Mouse (Mus musculus): ENCODE data around the gene Capn1.

Capn1 gene

DNA sequence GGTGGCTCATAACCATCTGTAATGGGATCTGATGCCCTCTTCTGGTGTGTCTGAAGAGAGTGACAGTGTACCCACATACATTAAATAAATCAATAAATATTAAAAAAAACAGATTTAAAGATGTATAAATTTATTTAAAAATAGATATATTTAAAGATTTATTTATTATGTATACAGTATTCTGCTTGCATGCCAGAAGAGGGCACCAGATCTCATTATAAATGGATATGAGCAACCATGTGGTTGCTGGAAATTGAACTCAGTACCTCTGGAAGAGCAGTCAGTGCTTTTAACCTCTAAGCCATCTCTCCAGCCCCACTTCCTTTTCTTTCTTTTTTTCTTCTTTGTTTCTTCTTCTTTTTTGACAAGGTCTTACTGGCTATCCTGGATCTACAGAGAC is 24.3 kb upstream of the Capn1 start:
- no peak for DNase-seq (ENCODE audit: extremely low read depth, low read depth, low spot score)

DNA sequence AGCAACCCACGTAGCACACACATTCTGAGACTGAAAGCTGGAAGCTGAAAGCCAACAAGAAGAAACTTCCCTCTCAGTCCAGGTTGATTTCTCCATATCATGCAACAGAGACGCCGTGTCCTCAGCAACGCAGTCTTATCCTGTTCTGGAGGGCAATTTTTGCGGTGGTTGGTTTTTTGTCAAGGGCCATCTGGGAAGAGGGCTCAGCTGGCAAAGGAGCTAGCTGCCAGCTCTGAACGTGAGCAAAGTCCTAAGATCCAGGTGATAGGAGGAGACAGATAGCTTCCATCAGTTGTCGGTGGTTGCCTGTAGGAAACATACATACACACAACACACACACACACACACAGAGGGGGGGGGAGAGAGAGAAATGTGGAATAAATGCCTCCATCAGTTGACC is 22.6 kb upstream of the Capn1 start:
- no peak for DNase-seq (ENCODE audit: extremely low read depth, low read depth, low spot score)

DNA sequence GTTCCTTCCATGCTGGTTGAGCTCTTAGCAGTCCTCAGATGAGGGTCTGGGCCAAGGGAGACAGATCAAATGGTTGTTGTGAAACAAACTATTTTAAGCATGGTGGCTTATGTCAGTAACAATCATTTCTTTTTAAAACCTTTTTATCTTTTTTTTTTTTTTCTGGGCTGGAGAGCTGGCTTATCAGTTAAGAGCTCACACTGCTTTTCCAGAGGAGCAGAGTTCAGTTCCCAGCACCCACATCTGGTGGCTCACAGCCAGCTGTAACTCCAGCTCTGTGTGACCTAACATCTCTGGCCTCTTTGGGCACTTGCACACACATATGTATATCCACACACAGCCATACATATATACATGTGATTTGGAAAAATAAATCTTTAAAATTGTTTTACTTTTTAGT is 22.0 kb upstream of the Capn1 start:
- DNase-seq (ENCODE audit: extremely low read depth, low read depth, low spot score), result no peak

DNA sequence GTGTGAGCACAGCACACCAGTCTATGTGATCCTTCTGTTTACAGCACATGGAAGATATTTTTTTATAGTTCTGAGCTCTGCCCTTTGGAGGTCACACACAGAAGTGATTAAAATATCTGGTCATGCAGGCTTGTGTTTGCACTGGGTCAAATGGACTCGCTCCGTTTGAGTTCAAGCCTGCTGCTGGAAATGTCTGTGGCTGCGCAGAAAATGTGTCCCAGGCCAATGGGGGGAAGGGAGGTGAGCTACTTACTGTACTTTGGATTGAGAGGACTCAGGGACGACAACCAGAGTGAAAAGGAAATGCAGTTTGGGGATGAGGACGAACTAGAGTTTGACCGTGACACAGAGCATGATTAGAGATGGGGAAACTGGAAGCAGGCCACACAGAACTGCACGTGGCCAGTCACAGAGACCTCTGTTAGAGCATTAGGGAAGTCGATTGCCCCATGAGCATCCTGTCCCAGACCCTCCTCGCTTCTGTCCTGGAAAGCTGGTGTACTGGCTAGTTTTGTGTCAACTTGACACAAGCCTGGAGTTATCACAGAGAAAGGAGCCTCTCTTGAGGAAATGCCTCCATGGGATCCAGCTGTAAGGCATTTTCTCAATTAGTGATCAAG is 20.4 kb upstream of the Capn1 start:
- no peak for DNase-seq (ENCODE audit: extremely low read depth, low read depth, low spot score)

DNA sequence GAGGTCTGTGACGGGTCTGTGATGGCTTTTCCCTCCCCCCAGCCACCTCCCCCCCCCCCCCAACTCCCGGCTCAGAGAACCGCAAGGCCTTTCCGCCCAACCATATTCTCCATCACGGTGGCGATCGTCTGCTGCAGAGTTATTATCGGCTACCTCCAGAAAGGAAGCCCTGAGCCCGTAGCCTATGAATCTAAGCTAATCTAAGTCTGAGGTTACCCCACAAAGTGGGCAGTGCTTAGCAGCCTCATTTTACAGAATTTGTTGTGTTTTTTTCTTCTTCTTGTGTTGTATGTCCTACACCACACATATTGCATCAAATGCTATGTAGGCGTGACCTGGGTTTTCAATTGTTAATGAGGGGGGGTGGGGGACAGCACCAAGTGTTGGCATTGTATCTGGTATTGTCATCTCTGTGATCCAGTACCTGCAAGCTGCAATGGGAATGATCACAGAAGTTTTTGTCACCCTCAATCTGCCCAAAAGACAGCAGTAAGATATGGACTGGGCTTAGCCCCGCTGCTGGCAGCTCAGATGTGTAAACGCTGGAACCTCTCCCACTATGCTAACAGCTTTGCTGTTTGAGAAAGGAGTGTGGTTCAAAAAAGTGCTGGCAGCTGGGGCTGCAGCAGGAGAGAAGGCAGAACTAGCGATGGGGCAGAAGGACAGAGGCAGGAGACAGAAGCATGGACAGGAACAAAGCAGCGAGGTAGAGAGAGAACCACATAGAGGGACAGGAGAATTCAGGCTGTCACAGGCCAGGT is 15.0 kb upstream of the Capn1 start:
- no peak for DNase-seq (ENCODE audit: extremely low read depth, low read depth, low spot score)

DNA sequence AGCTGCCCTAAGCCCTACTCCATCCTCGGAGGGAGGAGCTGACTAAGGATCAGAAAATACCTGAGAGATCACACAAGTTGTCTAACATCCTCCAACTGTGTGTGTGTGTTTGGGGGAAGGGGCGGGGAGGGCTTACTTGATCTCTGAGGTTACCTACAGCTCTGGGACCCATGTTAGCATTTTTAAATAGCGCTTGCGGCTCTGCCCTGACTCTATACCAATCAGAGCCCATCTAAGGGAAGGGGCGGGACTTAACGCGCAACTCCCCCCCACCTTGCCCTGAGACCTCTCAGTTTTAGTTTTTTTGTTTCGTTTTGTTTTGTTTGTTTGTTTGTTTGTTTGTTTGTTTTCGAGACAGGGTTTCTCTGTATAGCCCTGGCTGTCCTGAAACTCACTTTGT is 13.7 kb upstream of the Capn1 start:
- no peak for DNase-seq (ENCODE audit: extremely low read depth, low read depth, low spot score)

DNA sequence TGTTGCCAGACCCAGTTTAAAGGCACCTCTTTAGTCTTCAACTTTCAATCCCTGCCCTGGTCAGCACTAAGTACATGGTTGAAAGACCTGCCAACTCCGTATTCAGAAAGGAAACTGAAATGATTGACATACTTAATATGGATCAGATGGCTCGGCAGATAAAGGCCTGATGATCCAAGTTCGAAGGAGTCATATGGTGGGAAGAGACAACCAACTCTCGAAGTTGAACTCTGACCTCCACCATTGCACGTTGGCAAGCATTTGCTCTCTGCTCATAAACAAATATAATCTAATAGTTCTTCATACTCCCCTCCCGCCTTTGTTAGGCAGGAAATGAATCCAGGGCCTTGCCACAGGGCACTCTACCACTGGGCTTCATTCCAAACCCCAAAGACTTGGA is 13.3 kb upstream of the Capn1 start:
- no peak for DNase-seq (ENCODE audit: extremely low read depth, low read depth, low spot score)

DNA sequence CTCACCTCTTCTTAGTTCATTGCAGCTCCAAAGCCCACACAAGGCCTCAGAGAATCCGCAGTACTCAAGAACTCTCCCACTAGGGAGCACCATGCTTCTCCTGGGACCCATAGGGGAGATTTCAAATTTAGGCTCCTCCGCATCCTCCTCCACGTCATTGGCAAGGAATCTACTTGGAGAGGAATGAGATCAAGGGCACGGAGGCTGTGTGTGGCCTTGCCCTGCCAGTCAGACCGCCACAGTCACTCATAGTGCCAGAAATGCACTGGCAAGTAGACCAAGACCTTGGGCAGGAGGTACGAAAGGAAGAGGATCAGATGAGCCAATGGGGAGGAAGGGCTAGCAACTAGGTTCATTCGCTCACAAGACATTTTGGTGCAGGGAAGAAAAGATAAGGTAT is 8.2 kb upstream of the Capn1 start:
- no peak for DNase-seq (ENCODE audit: extremely low read depth, low read depth, low spot score)

DNA sequence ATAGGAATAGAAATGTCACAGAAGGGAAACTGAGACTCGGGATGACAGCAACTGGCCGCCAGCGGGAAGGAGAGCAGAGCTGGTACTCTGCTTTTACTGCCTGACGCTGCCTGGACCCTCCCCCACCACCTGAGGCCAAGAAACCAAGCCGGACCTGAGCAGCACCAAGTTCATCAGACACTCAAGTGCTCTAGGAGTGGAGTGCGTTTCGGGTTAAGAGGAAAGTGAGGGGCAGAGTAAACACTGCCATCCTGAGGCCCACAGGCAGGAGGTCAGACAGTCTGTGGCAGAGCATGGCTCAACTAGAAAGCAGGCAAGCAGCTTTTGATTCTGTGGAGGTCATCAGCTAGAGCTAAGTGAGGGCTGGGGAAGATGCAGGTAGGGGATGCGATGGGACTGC is 7.4 kb upstream of the Capn1 start:
- no peak for DNase-seq (ENCODE audit: extremely low read depth, low read depth, low spot score)

DNA sequence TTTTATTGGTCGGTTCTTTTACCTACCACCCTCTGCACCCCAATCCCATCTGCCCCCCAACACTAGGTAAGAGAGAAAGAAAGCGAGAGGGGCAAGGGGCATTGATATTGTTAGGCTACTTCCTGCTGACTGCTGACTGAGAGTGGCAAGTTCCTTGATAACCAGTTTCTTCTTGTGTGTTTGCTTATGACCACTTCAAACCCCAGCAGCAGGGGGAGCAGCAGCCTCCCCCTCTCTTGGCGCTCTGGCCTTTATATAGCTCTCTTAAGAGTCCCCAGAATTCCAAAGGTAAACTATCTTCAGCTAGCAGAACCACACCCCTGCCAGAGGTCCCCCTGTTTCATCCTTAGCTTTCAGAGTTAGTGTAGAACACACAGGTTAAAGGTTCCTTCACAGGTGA is 4.6 kb upstream of the Capn1 start:
- no peak for DNase-seq (ENCODE audit: extremely low read depth, low read depth, low spot score)

DNA sequence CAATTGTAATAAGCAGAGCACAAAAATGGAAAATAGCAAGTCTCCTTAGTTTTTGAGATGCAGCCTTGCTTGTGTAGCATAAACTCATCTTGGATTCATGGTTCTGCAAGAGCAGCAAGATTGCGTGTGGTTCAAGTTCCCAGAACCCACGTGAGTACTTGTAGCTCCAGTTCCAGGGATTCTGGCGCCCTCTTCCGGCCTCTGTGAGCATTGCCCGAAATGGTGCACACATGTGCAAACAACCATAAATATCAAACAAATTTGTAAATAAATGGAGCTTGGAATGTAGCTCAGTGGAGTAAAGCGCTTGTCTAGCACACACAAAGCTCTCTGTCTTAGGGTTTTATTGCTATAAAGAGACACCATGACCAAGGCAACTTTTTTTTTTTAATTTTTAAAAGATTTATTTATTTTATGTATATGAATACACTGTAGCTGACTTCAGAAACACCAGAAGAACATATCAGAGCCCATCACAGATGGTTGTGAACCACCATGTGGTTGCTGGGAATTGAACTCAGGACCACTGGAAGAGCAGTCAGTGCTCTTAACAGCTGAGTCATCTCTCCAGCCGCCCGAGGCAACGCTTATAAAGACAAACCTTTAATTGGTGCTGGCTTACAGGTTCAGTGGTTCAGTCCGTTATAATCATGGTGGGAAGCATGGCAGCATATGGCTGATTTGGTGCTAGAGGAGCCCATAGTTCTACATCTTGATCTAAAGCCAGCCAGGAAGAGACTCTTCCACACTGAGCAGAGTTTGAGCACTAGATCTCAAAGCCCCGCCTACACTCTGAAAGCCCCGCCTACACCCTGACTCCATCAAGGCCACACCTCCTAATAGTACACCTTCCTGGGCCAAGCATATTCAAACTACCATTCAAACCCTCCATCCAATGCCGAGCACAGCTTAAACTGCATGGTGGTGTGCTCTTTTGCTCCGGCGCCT is 2.7 kb upstream of the Capn1 start:
- no peak for DNase-seq (ENCODE audit: extremely low read depth, low read depth, low spot score)

DNA sequence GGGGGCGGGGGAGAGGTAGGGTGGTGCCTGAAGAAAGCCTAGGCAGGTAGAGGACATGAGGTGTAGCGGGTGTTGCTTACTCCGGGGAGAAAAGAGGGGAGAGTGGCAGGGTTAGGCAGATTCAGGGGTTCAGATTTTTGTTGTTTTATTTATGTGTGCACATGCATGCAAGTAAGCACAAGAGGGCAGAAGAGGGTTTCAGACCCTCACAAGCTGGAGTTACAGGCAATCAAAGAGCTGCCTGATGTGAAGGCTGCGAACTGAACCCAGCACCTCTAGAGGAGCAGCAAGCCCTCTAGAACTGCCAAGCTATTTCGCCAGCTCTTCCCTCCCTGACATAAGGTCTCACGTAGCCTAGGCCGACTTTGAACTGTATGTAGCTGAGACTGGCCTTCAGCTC is 835 bp upstream of the Capn1 start:
- DNase-seq (ENCODE audit: extremely low read depth, low read depth, low spot score), result no peak

DNA sequence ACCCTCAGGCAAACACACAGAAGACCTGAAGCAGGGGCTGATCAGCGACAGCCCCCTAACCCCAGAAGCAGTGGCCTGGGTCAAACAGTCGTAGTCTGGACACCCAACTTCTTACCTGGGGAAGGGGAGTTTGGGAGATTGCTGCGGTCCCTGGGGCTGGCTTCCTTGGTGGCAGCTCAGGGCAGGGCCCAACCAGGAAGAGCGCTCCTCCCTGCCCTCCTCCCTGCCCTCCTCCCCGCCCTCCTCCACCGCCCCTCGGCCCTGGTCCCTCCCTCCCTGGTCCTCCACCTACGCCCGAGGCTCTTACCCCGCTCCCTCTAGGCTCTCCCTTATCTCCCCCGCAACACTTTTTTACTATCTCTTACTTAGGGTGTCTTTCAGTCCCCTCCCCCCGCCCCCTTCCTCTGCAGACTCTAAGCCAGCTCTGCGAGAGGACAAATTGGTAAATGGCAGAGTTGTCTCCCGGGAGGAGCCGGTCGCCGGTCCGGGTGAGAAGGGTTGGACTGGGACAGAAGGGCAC is 646 bp downstream of the Capn1 start:
- no peak for DNase-seq (ENCODE audit: extremely low read depth, low read depth, low spot score)

DNA sequence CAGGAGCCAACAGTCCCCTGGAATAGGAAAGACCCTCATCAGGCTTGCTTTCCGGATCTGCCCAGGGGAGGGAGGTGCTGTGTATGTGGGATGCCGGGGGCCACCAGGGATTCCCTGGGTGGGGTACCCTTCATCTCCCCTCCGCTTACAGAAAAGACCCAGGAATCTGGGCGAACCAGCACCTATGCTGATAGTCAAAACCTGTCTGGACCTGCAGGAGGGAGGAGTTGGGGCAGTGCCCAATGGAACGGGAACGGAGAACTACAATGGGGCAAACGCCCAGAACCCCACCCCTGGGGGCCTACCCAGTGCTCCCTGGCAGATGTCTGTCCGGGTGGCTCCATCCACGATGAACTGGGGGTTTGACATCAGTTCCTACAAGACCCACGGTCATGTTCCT is 2.0 kb downstream of the Capn1 start:
- DNase-seq (ENCODE audit: extremely low read depth, low read depth, low spot score), result no peak

DNA sequence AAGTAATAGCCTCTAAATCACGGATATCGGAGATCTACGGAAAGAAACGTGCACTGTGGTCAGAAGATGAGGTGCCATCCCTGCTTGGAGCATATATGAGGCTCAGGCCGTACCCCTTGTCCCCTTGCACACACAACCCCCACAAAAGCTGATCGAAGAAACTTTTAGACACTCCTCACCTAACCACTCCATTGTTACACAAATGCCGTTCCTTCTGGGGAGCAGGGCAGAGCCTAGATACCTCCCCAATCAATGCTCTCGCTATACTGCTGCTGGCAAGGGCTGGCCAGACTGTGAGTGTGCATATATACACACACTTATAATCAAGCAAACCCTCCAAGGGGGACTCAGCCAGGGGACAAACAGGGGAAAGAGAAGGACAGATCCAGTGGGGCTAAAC is 6.6 kb downstream of the Capn1 start:
- DNase-seq (ENCODE audit: extremely low read depth, low read depth, low spot score), result no peak

DNA sequence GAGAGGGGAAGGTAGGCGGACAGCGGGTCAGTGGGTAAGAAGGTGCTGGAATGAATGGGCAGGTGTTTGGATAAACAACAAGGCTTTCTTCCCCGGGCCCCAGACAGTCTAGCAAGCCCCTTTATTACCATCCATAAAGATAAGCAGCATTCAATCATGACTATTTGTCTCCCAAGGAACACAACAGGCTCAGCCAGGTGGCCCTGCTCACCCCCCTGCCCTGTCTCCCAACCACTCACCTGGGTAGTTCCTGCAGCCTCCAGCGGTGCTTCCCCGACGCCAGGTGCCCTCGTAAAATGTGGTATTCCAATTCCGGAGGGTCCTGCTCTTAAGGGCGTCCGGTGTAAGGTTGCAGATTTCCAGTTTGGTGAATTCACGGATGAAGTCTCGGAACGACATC is 8.7 kb downstream of the Capn1 start:
- no peak for DNase-seq (ENCODE audit: extremely low read depth, low read depth, low spot score)

DNA sequence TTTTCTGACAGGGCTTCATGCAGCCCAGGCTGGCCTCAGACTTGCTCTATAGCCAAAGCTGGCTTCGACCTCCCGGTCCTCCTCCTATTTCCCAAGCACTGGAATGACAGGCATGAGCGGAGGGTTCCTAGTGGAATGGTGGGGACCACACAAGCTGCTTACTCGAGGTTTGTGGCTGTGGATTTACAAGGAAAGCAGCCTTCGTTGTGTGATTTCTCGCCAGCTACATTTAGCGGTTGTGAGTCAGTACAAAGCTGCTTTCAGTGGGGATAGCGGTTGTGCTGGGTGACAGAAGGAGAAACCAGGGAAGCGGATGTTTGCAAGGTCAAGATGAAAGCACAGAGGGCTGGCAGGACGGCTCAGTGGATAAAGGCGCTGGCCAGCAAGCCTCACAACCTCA is 10.2 kb downstream of the Capn1 start:
- DNase-seq (ENCODE audit: extremely low read depth, low read depth, low spot score), result no peak

DNA sequence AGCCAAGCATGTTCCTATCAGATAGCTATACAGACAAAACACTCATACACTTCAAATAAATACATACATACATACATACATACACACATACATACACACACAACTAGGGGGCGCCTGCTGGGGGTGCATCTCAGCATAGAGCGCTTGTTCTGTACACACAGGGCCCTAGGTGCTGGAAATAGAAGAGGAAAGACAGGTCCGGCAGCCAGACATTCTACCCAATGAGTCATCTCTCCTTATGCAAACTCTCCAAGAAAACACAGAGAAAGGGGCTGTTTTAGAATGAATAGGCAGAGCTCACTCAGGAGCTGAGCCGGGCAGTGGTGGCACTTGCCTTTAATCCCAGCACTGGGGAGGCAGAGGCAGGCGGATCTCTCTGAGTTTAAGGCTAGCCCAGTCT is 15.7 kb downstream of the Capn1 start:
- DNase-seq (ENCODE audit: extremely low read depth, low read depth, low spot score), result no peak

DNA sequence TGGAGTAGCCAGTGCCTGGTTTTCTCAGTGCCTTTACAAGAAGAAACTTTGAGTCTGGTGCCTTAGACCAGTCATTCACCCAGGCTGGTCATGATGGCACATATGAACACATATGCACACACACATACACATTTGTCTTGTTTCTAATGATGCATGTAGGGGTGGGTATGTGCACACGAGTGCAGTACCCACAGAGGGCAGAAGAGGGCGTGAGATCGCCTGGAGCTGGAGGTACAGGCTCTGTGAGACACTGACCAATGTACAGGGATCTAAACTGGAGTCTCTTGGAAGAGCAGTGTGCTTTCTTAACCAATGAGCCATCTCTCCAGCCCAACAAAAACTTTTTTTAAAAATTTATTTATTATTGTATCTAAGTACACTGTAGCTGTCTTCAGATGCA is 17.5 kb downstream of the Capn1 start:
- no peak for DNase-seq (ENCODE audit: extremely low read depth, low read depth, low spot score)

DNA sequence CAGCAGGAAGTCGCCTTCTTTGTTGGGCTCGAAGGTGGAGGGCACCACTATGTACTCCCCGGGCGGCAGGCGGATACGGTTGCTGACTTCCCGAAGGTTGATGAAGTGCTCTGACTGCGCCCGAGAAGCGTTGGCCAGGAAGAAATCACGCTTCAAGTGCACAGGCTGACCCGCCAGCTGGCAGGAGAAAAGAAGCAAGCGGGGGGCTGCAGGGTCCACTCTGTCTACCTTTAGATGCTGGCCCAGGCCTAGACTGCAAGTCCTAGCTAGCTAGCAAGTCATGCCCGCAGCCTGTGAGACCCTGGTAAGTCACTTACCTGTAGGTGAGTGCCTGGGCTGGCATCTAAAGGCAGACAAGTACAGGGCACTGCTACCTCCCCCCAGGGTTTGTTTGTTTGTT is 21.0 kb downstream of the Capn1 start:
- DNase-seq (ENCODE audit: extremely low read depth, low read depth, low spot score), result no peak

DNA sequence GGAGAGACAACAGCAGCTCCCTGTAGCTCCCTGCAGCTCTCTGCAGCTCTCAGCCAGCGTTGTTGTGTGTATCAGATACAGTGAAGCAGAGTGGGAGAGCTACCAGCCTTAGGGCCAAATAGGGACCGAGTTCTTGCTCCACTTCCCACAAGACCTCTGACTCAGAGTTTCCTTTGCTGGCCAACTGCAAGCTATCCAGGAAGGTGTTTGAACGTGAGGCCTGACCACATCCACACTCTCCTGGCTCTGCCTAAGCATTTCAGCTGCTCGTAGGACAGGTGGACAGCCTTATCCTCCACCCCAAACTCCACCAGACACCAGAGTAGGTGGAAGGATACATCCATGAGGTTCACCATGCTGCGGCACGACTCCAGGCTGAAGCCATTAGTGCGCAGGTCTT is 23.7 kb downstream of the Capn1 start:
- no peak for DNase-seq (ENCODE audit: extremely low read depth, low read depth, low spot score)

DNA sequence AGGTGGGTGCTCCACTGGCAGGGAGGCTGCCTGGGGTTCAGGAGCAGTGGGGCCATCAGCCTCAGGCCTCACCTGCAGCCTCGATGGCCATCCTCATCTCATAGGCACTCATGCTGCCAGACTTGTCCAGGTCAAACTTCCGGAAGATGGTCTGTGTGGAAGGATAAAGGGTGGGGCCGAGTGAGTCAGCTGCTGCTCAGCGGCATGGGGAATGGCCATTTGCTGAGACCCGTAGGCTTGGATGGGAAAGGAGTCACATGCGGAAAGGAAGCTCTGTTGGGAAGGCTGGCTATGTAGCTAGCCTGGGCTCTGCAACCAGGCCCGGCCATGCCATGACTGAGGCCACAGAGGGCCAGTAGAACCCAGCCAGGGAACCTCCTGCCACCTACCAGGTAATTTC is 24.2 kb downstream of the Capn1 start:
- DNase-seq (ENCODE audit: extremely low read depth, low read depth, low spot score), result no peak
